Mouse (Mus musculus) heart, adult 8-10 months (tissue): ENCODE results near the gene Arl4d. TPM values are rescaled to one million over a fixed set of nuclear protein-coding genes. Genes with fewer than 3 reads are reported as not detected.
A peak's percentile ranks its signal among the peaks of the same experiment; 100 is the strongest.
"Not testable (repeated sequence)": the region's sequence is repeated elsewhere in the genome, so short reads cannot be mapped to it uniquely, and the experiment has no call there.

Source experiments
- DNase-seq: peaks from one replicate; pipeline ENCODE4 v3.0.0; 2022; ENCODE audit warnings: low spot score
- total RNA-seq, 4 experiments: library from RNA; stranded (reverse); gene quantifications; 2 replicates each; pipeline ENCODE4 v1.2.4; 2022

Gene Arl4d
- total RNA-seq, result 10 to 100 TPM; 21.1 to 30.1 (median 27.0) TPM

DNA sequence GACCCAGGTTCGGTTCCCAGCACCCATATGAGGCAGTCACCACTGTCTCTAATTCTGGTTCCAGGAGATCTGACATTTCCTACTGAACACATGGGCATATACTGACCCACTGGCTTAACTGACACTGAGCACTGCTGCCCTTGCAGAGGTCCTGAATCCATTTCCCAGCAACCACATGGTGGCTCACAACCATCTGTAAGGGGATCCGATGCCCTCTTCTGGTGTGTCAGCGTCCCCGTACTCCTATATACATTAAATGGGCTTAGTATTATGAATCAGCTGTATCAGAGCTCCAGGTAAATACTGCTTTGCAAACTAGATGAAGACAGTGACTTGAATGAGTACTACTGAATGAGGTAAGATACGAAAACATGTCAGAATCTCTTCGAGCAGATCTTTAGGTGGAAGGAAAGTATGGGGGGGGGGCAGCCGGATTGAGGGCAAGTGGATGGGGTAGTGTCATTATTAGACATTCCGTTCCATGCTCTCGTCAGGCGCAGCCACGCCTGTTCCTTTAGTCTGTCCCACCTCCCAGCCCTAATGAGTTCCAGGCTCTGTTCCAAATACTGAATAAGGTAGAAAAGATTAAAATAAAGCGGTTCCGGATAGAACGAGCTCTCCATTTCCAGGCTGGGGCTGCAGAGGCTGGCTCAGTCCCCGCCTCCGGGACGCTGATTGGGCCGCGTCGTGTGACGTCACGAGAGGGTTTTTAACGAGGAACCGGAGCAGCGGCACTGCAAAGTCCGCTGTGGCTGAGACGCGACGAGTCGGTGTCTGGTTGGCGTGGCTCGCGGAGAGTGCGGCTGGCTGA lies at the start of gene Arl4d:
TSS of gene Arl4d (plus strand) at position 717 of the 811 bp plus-strand sequence.
- peak; percentile 97 for DNase-seq

DNA sequence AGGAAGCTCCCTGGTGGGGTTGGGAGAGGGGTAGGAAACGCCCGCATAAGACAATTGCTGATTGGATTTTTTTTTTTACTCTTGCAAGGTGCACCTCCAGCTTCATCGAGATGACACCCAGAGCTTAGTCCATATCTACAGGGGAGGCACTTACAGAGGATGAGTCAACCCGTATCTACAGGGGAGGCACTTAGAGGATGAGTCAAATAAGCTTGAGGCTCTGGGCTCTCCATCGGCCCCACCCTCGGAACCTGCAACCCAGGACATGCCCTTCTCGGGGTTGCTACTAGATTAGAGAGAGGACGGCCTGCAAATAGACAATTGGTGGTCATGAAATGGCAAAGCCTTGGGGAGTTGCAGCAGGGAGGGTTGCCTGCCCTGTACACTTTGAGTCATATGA lies 49.2 kb upstream of the Arl4d start:
- DNase-seq, result no peak

DNA sequence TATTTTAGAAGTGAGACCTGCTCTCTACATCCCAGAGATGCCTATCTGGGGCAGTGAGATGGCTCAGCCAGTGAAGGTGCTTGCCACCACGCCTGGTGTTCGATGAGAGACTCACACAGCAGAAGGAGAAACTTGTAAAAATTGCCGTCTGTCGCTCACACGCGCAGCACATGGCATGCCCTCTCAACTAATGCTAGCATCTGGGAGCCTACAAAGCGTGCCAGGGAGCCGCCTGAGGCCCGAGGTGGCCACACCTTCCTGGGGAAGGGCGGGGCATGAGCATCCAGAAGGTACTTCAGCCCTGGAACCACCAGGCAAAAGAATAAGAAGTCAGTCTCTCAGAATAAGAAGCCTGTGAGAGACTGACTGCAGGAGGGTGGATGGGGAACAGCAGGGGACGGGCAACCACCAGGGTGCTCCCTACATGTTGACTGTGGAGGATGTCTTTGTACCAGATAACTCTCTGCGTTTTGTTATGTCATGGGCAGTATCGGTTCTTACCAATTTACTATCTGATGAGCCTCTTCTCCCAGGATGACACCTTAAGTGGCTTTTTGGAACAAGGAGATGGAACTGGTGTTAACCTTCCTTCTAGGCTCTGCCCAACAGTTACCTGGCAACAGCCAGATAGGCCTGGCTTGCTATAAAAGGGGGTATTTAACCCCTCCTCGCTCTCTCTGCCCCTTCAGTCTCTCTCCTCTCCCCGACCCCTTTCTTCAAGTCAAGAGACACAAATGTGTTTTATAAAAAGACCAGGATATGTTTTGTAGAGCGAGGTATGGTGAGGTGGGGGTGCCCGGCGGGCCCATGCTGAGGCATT lies 48.2 kb upstream of the Arl4d start:
- no peak for DNase-seq

DNA sequence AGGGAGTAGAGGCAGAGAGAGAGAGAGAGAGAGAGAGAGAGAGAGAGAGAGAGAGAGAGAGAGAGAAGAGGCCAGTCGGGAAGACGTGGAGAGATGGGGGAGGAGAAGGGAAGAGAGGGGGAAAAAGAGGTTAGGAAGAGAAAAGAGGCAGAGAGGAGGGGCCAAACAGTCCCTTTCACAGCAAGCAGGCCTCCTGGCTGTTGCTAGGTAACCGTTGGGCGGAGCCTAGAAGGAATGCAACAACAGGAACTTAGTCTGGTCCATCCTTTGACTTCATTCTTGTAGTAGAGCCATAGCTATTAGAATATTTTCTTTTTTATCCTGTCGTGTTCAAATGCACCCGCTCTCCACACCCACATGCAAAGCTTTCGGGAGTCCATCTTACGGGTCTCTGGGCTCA lies 47.5 kb upstream of the Arl4d start:
- DNase-seq, result no peak

DNA sequence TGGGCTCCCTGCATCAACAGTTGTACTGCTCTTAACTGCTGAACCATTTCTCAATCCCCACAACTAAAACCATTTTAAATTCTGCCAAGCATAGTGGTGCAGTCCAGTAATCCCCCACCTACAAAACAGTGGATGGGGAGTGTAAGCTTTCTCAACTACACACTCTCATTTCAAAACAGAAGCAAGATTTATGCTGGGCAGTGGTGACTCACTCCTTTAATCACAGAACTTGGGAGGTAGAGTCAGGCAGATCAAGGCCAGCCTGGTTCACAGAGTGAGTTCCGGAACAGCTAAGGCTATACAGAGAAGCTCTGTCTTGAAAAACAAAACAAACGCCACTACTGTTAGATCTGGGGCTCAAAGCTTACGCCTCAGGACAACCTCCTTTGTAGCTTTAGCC lies 46.7 kb upstream of the Arl4d start:
- no peak for DNase-seq

DNA sequence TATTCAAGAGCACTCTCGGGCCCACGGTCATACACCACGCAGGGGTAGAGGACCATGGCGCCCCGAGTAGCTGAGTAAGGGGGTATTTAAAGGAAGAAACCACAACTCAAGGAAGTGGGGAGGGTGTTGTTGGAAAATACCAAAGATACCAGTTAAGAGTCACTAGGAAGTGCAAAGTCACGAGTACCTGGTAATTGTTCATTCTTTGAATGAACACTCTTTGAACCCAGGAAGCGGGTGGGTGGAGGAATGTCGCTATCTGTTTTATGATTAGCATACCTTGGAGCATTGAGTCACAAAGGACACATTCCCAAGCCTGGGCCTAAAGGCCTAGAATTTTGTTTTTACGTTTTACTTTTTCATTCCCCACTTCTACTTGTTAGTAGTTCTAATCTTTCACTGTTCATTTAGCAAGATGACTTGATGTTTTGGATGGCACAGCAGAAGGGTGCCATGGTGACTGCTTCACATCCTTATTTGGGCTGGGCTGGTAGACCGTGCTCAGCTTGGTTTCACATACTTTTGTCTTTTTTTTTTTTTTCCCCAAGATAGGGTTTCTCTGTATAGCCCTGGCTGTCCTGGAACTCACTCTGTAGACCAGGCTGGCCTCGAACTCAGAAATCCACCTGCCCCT lies 45.2 kb upstream of the Arl4d start:
- not testable (repeated sequence) for DNase-seq

DNA sequence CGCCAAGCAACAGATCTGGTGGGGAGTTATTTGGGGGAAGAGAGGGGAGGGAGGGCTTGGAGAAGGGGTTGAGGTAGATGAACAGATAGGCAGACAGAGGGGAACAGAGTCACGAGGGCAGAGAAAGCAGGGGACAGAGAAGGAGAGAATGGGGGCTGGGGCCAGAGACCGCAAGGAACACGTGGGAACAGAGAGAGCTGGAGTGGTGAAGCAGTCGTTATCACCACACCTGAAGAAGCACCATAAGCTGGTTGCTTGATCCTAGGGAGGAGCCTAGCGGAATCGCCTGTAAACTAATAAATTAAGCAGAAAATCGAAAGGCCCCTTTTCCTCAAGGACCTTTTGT lies 38.7 kb upstream of the Arl4d start:
- no peak for DNase-seq

DNA sequence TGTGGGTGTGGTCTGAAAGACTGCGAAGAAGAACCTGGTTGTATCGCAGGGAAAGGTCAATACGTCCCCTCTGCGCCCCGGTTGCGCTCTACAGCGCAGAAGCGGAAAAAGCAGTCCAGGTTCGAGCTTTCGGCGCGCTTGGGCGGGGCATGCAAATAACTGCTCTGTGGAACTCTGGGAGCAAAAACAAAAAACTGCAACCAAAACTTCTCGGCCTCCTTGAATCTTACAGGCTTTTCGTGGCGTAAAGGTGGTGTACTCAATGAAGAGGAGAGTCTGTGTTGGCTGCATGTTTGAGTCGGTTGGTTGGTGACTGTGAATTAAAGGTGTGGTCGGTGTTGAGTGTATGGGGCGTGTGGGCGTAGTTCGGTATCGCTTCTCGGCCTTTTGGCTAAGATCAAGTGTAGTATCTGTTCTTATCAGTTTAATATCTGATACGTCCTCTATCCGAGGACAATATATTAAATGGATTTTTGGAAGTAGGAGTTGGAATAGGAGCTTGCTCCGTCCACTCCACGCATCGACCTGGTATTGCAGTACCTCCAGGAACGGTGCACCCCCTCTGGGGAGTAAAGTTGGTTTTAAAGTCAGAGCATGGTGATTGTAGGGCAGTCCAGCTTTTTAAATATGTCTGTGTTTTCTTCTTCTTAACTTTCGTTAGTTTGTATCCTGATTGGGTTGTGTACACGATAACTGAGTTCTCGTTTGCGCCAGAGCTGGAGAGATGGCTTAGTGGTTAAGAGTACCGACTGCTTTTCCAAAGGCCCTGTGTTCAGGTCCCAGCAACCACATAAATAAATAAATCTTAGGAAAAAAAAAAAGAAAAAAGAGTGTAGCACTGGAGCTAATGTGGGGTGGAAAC lies 38.1 kb upstream of the Arl4d start, which contains the start of gene Rdm1:
TSS of gene Rdm1 (plus strand) at position 201 of the 862 bp plus-strand sequence.
- peak; percentile 80 for DNase-seq

DNA sequence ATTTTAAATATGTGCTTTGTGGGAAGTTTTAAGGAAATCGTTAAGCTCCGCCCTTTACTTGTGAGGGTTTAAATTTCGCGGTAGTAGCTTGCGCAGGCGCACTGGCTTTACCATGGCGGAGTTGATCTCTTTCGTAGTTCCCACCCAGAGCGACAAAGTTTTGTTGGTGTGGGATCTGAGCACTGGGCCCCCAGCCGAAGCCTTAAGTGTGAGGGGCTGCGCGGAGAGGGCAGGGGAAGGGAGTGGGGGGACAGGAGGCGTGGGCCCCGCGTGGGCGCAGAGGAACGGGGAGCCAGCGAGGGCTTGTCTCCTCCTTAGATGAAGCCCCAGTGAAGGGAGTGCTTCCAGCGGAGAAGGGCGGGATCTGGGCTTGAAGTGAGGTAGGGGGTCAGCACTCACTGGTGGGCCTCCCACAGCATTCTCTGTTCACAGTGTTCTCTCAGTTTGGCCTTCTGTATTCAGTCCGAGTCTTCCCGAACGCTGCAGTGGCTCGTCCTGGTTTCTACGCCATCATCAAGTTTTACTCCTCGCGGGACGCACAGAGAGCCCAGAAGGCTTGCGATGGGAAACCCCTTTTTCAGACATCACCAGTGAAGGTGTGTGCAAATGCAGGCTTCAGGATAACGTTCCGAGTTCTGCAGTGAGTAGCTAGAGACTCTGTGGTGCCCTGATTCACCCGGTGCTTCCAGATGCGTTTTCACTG lies 37.3 kb upstream of the Arl4d start:
- peak; percentile 91 for DNase-seq

DNA sequence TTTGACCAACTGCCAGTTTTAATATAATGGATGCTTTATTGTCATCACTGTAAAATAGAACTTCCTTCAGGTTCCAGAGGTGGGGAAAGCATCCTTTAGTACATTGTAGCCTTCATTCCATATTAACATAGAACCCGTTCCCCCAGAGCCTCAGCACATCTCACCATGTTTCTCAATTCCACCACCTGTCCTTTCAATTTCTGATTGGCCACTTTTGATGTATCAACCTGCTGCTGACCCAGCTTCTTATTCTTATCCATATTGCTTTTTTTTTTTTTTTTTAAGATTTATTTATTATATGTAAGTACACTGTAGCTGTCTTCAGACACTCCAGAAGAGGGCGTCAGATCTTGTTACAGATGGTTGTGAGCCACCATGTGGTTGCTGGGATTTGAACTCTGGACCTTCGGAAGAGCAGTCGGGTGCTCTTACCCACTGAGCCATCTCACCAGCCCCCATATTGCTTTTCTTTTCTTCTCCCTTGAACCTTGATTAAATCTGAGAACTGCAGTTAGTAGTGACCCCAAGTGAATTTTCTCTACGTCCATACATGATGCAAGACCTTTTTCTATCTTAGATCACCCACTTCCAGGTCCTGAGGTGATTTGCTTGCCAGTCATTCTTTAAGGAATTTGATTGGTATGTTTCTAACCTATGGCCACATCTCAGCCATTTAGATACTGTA lies 36.5 kb upstream of the Arl4d start:
- DNase-seq, result not testable (repeated sequence)

DNA sequence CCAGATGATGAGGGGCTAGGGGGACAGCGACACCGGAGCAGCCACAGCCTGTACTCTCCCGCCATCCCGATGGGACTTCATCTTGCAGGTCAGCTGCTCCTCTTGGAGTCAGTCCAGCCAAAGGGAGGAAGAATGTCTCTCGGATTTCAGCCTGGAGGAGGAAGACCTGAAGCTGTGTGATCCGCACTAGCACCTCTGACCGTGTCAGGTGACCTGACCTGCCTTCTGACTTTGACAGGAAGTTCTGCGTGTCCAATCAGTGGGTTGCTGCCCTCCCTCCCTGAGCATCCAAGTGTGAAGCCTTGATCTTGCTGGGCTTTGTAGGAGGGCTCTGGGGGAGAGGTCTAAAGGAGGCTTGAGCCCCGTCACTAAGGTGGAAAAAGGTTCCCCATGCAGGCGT lies 29.7 kb upstream of the Arl4d start:
- DNase-seq, result no peak

DNA sequence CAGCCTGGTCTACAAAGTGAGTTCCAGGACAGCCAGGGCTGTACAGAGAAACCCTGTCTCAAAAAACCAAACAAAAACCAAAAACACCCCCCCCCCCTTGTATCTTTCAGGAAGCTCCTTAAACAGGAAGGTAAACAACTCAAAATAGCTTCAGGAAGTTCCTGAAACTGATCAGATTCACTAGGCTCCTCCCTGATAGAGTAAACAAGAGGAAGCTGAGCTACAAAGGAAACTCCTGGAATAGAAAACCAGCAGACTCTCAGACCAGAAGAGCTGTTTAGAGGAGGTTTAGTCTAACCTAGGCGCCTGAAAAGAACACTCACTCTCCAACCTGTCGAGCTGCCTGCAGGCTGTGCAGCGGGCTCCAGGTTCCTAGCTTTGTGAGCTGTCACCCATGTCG lies 25.6 kb upstream of the Arl4d start:
- no peak for DNase-seq

DNA sequence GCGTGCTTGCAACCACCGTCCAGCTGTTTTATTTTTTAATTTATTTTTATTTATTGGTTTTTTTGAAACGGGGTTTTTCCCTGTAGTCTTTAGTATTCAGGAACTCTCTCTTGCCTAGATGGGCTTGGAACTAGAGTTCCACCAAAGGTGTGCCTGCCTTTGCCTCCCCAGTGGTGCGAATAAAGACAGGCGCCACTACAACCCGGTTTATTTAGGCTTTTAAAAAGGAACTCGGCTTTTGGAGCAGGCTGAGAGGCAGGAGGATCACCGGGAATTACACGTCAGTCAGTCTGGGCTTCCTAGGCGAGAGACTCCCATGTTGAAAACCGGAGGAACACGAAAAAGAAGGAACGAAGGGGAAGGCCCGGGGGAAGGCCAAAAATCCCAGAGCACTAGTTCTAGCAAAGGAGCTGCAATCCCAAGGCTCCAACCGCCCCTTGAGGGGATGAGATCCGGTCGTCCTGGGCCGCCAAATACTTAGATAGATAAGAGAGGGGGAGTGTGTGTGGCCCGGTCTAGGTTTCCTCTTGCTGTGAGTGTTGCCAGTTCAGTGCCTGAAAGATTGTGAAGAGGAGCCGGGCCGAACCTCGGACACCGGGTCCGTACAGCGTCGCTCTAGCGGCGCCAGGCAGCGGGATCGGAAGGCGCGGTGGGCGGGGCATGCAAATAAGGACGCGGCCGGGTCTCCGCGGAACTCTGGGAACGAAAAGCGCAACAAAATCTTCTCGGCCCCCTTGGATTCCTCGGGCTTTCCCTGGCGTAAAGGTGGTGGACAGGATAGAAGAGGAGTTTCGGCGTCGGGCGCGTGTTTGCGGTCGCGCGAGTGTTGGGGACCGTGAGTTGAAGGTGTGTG lies 24.3 kb upstream of the Arl4d start:
- peak; percentile 60 for DNase-seq

DNA sequence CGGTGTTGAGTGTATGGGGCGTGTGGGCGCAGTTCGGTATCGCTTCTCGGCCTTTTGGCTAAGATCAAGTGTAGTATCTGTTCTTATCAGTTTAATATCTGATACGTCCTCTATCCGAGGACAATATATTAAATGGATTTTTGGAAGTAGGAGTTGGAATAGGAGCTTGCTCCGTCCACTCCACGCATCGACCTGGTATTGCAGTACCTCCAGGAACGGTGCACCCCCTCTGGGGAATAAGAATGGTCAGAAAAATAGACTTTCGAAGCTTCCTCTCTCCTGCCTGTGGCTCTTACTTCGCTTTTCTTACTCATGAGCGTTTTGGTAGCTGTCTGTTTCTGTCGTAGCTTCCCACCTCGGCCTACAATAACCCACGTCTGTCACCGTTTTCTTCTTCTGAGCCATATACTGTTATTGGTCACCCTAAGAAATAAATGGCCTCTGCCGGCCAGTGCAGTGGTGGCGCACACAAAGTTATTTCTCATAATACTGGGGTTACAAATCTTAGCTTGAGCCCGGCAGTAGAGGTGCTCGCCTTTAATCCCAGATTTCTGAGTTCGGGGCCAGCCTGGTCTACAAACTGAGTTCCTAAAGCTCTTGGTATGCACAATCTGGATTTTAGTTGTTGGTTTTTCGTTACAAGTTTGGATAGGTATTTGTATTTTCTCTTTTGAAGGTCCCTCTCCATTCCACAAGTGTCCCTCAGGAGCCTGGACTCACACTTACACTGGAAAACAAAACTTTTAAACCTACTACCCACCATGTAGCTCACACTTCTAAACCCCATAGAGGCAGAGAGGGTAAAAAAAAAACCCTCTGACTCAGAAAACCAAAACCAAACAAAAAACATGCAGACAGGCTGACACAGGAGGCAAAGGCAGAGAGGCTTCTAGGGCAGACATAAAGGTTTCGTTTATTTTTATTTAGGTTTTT lies 23.4 kb upstream of the Arl4d start:
- not testable (repeated sequence) for DNase-seq

DNA sequence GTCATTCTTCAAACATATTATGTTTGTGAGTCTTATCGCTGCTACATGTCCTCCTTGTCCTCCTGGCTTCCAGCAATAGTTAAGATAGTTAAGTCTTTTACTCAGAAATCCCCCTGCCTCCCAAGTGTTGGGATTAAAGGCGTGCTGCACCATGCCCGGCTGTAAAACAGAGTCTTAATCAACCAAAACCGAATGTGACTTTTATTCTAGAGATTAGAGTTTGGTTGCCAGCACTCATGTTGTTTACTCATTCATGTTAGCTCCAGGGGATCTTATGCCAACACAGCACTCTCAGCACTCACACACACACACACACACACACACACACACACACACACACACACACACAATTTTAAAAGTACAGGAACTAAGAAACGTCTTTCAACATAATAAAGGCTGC lies 22.4 kb upstream of the Arl4d start:
- DNase-seq, result no peak

DNA sequence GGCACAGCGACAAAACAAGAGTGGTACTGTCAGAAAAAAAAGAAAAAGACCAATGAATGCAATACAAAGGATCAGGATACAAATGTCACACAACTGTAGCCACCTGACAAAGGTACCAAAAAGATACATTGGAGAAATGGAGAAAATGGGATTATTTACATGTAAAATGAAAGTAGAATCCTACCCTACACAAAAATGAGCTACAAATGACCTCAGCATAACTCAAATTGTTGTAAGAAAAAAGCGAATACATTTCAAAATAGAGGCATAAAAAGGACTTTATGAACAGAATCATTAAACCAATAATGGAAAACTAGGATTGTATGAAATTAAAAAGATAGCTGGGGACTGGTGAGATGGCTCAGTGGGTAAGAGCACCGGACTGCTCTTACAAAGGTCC lies 20.8 kb upstream of the Arl4d start:
- DNase-seq, result no peak

DNA sequence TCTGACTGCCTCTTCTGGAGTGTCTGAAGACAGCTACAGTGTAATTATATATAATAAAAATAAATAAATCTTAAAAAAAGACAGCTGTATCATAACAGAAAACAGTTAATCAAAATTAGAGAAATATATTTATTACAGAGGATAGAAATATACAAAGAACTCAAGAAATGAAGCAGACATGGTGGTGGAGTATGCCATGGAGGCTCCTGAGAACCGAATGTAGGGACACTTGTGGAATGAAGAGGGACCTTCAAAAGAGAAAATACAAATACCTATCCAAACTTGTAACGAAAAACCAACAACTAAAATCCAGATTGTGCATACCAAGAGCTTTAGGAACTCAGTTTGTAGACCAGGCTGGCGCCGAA lies 20.3 kb upstream of the Arl4d start:
- not testable (repeated sequence) for DNase-seq
